Mouse (Mus musculus) CD4-positive, CD25-positive, alpha-beta regulatory T cell (primary cell): Measurements from ENCODE around the gene Hist1h2ab. TPM values are rescaled to one million over a fixed set of nuclear protein-coding genes. Genes with fewer than 3 reads are reported as not detected.

ENCODE experiments used
- polyA plus RNA-seq: library from polyadenylated mRNA; unstranded; fragments of 100-300 nt; shearing (Covaris generic); gene quantifications from one replicate; pipeline ENCODE4 v1.2.1, GENCODE M21; 2017

Gene Hist1h2ab
- 1.7 TPM for polyA plus RNA-seq

GRCm38 (mm10) chr13:23750839-23751477 is at the start of gene Hist1h2ab:
Gene Hist1h2ab, plus strand, starts transcription at chr13:23751126.

GRCm38 (mm10) chr13:23710374-23711089 is 40.4 kb upstream of the Hist1h2ab start, which contains the start of gene Hfe:
Gene Hfe, minus strand, starts transcription at chr13:23710854.

GRCm38 (mm10) chr13:23738677-23739068 is 12.3 kb upstream of the Hist1h2ab start, which contains the start of gene Hist1h1c:
Gene Hist1h1c, plus strand, starts transcription at chr13:23738808.

GRCm38 (mm10) chr13:23745381-23746161 is 5.4 kb upstream of the Hist1h2ab start, which contains the start of gene Hist1h3c:
Gene Hist1h3c, minus strand, starts transcription at chr13:23745602.

GRCm38 (mm10) chr13:23746201-23747080 is 4.5 kb upstream of the Hist1h2ab start, which contains the start of gene Hist1h2bb:
Gene Hist1h2bb, plus strand, starts transcription at chr13:23746734.

GRCm38 (mm10) chr13:23752067-23752741 is 1.3 kb downstream of the Hist1h2ab start, which contains the start of gene Hist1h3b:
Gene Hist1h3b, plus strand, starts transcription at chr13:23752267.

GRCm38 (mm10) chr13:23756790-23757189 is 5.9 kb downstream of the Hist1h2ab start, which contains the start of gene Hist1h4b:
Gene Hist1h4b, plus strand, starts transcription at chr13:23757013.

GRCm38 (mm10) chr13:23760972-23761864 is 10.3 kb downstream of the Hist1h2ab start, which contains the start of gene Hist1h4a:
Gene Hist1h4a, minus strand, starts transcription at chr13:23761230.

GRCm38 (mm10) chr13:23761871-23762821 is 11.2 kb downstream of the Hist1h2ab start, which contains the start of gene Hist1h3a:
Gene Hist1h3a, minus strand, starts transcription at chr13:23762386.

GRCm38 (mm10) chr13:23763586-23764323 is 12.8 kb downstream of the Hist1h2ab start, which contains the start of gene Hist1h1a:
Gene Hist1h1a, plus strand, starts transcription at chr13:23763666.

GRCm38 (mm10) chr13:23769613-23770012 is 18.7 kb downstream of the Hist1h2ab start, which contains the start of gene Trim38:
Gene Trim38, plus strand, starts transcription at chr13:23769913.

Other genes starting within 250 kb of the Hist1h2ab start
- 5.1 TPM for gene Hist1h4h, start 220.1 kb upstream of the Hist1h2ab start, polyA plus RNA-seq
- not detected for gene Hist1h2af, start 217.2 kb upstream of the Hist1h2ab start, polyA plus RNA-seq
- gene Hist1h3g, start 215.7 kb upstream of the Hist1h2ab start, polyA plus RNA-seq, result 0.53 TPM
- not detected for gene Hist1h2bh, start 207.7 kb upstream of the Hist1h2ab start, polyA plus RNA-seq
- gene Hist1h3f, start 207.1 kb upstream of the Hist1h2ab start, polyA plus RNA-seq, result 0.37 TPM
- gene Hist1h4f, start 199.5 kb upstream of the Hist1h2ab start, polyA plus RNA-seq, result 0.66 TPM
- gene Hist1h1d, start 197.9 kb upstream of the Hist1h2ab start, polyA plus RNA-seq, result 0.60 TPM
- 2.0 TPM for gene Hist1h3e, start 188.8 kb upstream of the Hist1h2ab start, polyA plus RNA-seq
- 4.5 TPM for gene Hist1h2ae, start 179.9 kb upstream of the Hist1h2ab start, polyA plus RNA-seq
- gene Hist1h2bg, start 179.7 kb upstream of the Hist1h2ab start, polyA plus RNA-seq, result 3.0 TPM
- 0.68 TPM for gene Hist1h2bf, start 176.9 kb upstream of the Hist1h2ab start, polyA plus RNA-seq
- not detected for gene Hist1h2ad, start 176.7 kb upstream of the Hist1h2ab start, polyA plus RNA-seq
- gene Hist1h3d, start 175.4 kb upstream of the Hist1h2ab start, polyA plus RNA-seq, result 0.18 TPM
- gene Hist1h4d, start 169.5 kb upstream of the Hist1h2ab start, polyA plus RNA-seq, result 17.1 TPM
- 3.0 TPM for gene Hist1h2be, start 130.0 kb upstream of the Hist1h2ab start, polyA plus RNA-seq
- gene Hist1h1e, start 128.6 kb upstream of the Hist1h2ab start, polyA plus RNA-seq, result 13.2 TPM
- gene Hist1h2ac, start 67.2 kb upstream of the Hist1h2ab start, polyA plus RNA-seq, result 0.59 TPM
- gene Hist1h2bc, start 66.9 kb upstream of the Hist1h2ab start, polyA plus RNA-seq, result 10.5 TPM
- gene Hist1h1t, start 55.3 kb upstream of the Hist1h2ab start, polyA plus RNA-seq, result not detected
- gene Hist1h4c, start 52.7 kb upstream of the Hist1h2ab start, polyA plus RNA-seq, result 5.3 TPM
- gene Hfe, start 40.3 kb upstream of the Hist1h2ab start, polyA plus RNA-seq, result 0.74 TPM
- 23.2 TPM for gene Hist1h1c, start 12.3 kb upstream of the Hist1h2ab start, polyA plus RNA-seq
- gene Hist1h3c, start 5.5 kb upstream of the Hist1h2ab start, polyA plus RNA-seq, result 0.38 TPM
- not detected for gene Hist1h2bb, start 4.4 kb upstream of the Hist1h2ab start, polyA plus RNA-seq
- gene Hist1h3b, start 1.1 kb downstream of the Hist1h2ab start, polyA plus RNA-seq, result not detected
- gene Hist1h4b, start 5.9 kb downstream of the Hist1h2ab start, polyA plus RNA-seq, result 14.5 TPM
- not detected for gene Hist1h4a, start 10.1 kb downstream of the Hist1h2ab start, polyA plus RNA-seq
- 4.0 TPM for gene Hist1h3a, start 11.3 kb downstream of the Hist1h2ab start, polyA plus RNA-seq
- 1.1 TPM for gene Hist1h1a, start 12.5 kb downstream of the Hist1h2ab start, polyA plus RNA-seq
- not detected for gene Trim38, start 18.8 kb downstream of the Hist1h2ab start, polyA plus RNA-seq
- not detected for gene Slc17a2, start 55.9 kb downstream of the Hist1h2ab start, polyA plus RNA-seq
- not detected for gene Slc17a3, start 88.3 kb downstream of the Hist1h2ab start, polyA plus RNA-seq
- gene Slc17a1, start 116.6 kb downstream of the Hist1h2ab start, polyA plus RNA-seq, result not detected
- gene Slc17a4, start 163.9 kb downstream of the Hist1h2ab start, polyA plus RNA-seq, result not detected
- gene Hist1h2ba, start 183.0 kb downstream of the Hist1h2ab start, polyA plus RNA-seq, result not detected
- not detected for gene Hist1h2aa, start 183.3 kb downstream of the Hist1h2ab start, polyA plus RNA-seq
- gene Scgn, start 240.1 kb downstream of the Hist1h2ab start, polyA plus RNA-seq, result not detected